Mouse (Mus musculus) naive thymus-derived CD4-positive, alpha-beta T cell, adult 2 months (primary cell): Measurements from ENCODE around the gene Obp1b.
"Not testable (repeated sequence)": the region's sequence is repeated elsewhere in the genome, so short reads cannot be mapped to it uniquely, and the experiment has no call there.

ENCODE experiments used
- DNase-seq: peaks from one replicate; pipeline ENCODE4 v3.0.0-alpha.2; 2011; ENCODE audit warnings: low read depth

Obp1b gene

DNA sequence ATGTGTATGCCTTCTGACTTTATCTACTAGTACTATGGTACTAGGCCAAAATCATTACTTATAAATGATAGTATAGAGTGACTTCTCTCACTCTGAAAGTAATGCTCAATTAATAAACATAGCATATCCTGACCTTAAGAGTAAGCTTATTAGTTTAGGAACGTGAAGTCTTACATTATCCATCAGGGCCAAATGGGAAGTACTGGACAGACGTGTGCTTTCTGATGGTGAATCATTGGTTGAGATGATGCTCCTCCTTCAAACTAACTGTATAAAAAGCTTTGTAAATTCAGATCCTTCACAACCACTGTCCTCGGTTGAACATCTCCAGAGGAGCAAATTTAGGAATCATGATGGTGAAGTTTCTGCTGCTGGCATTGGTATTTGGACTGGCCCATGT, at the start of gene Obp1b:
Gene Obp1b, plus strand, starts transcription at position 301 of the 400 bp plus-strand sequence.
- not testable (repeated sequence) for DNase-seq

- not testable (repeated sequence) for DNase-seq
These were observed 15.6 kb downstream of the Obp1b start for GRCm38 (mm10) chrX:78202220-78202619.

GRCm38 (mm10) chrX:78202829-78203228, 16.3 kb downstream of the Obp1b start:
- no peak for DNase-seq
